Comparison of ENCODE assay signal across 8 mouse cellular contexts in the genomic region with DNA sequence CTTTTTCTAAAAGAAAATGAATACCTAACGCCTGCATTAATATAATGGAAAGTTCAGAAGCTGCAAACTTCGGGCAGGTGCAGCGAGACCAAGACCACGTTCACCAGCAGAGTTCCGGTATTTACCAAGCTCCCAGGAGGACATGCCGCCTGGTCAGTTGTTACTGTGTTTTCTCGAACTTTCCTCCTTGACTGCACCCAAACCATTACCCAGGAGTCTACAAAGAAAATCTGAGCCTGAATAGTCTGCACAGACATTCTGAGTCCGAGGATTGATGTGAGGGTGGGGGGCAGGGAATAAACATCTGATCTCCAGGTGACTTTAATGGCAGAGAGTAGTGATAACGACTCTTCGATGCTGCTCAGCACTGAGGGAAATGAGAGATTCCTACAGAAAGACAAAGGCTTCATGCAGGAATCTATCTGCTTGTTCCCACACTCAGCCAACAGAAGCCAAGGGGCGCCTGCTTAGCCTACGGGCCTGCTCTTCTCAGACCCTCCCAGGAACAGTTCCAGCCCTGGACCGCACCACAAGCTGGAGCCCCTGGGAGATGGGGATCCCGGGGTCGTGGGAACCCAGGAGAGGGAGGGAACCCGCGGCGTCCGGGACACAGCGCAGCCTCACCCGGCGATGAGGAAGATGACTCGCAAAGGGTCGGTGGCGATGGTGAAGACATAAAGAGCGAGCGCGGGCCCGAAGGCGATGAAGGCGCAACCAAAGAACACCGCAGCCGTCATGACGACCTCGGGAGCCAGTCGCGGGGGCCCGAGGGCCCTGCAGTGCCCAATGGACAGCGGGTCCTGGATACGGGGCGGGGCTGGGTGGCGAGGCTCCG. TPM values are rescaled to one million over a fixed set of nuclear protein-coding genes. Genes with fewer than 3 reads are reported as not detected.
A peak's percentile ranks its signal among the peaks of the same experiment; 100 is the strongest.
DNase-seq lines count a peak whose midpoint lies in the region; ATAC-seq and TF ChIP-seq lines count a peak whose summit lies in the region.

No protein-coding gene starts in this region.

- no peaks in the 10 kb centered on the region for H3K9me3 ChIP-seq in forebrain, embryonic 14.5 days (replicated peaks; ENCODE audit: control insufficient read depth, low read length)
- no peaks in the 10 kb centered on the region for H3K9me3 ChIP-seq in liver, embryonic 12.5 days (replicated peaks)

- no peak for TF ChIP-seq POLR2A in kidney, adult 2 months (IDR thresholded peaks at IDR 0.05; ENCODE audit: low read depth, low read length)

- WGBS in kidney, adult 2 months = 2% methylated on average over 43 of the region's 43 CpGs
- 2% methylated on average over 42 of the region's 43 CpGs for WGBS in forebrain, embryonic 14.5 days
- 3% methylated on average over 43 of the region's 43 CpGs for WGBS in liver, embryonic 12.5 days (ENCODE audit: insufficient replicate concordance)

- H3K4me2 ChIP-seq in forebrain, embryonic 14.5 days (ENCODE audit: low read length) = peak overlapping the region; percentile 63
- H3K4me2 ChIP-seq in liver, embryonic 12.5 days = peak overlapping the region; percentile 97

- ATAC-seq in forebrain, embryonic 14.5 days = peak; percentile 59; the same call in 1 of the 2 replicates
- ATAC-seq in liver, embryonic 12.5 days = no peak

- H3K36me3 ChIP-seq in kidney, adult 2 months (ENCODE audit: control insufficient read depth, insufficient read depth, low read length) = no peaks in the 10 kb centered on the region
- H3K36me3 ChIP-seq in forebrain, embryonic 14.5 days (ENCODE audit: control insufficient read depth, insufficient read depth, low read length) = peaks cover 6% of the 10 kb centered on the region
- no peaks in the 10 kb centered on the region for H3K36me3 ChIP-seq in liver, embryonic 12.5 days

- peak overlapping the region; percentile 62 for H3K27ac ChIP-seq in kidney, adult 2 months (ENCODE audit: insufficient read depth, low read depth, low read length)
- peak overlapping the region; percentile 82 for H3K27ac ChIP-seq in forebrain, embryonic 14.5 days (ENCODE audit: low read depth, low read length)
- H3K27ac ChIP-seq in liver, embryonic 12.5 days = peak overlapping the region; percentile 43

- peaks cover 2% of the 10 kb centered on the region; the same call in 1 of the 2 replicates for H3K4me1 ChIP-seq in kidney, adult 2 months (ENCODE audit: control insufficient read depth, insufficient read depth, low read length)
- H3K4me1 ChIP-seq in forebrain, embryonic 14.5 days (ENCODE audit: control insufficient read depth, insufficient read depth, low read length) = peaks cover 5% of the 10 kb centered on the region; the same call in 1 of the 2 replicates
- peaks cover 16% of the 10 kb centered on the region for H3K4me1 ChIP-seq in liver, embryonic 12.5 days

- H3K9ac ChIP-seq in forebrain, embryonic 14.5 days (ENCODE audit: low read length) = peak overlapping the region; percentile 89
- H3K9ac ChIP-seq in liver, embryonic 12.5 days = peak overlapping the region; percentile 69

- DNase-seq in kidney, adult 2 months = peak; percentile 24
- DNase-seq in kidney, adult 18-20 months = no peak
- peak; percentile 19 for DNase-seq in MN1 (ENCODE audit: low spot score)
- DNase-seq in forebrain, embryonic 14.5 days (ENCODE audit: low spot score) = peak; percentile 68
- no peak for DNase-seq in T-cell, adult 2 months (ENCODE audit: low spot score)
- no peak for DNase-seq in urinary bladder, adult 2 months (ENCODE audit: low spot score)
- no peak for DNase-seq in ovary, postnatal 10 days (ENCODE audit: low spot score)

- no peaks in the 10 kb centered on the region for H3K27me3 ChIP-seq in kidney, adult 2 months (replicated peaks; ENCODE audit: control insufficient read depth, insufficient read depth, low read length)
- no peaks in the 10 kb centered on the region for H3K27me3 ChIP-seq in forebrain, embryonic 14.5 days (replicated peaks; ENCODE audit: control insufficient read depth, insufficient read depth, low read length)
- H3K27me3 ChIP-seq in liver, embryonic 12.5 days (replicated peaks) = peaks cover 25% of the 10 kb centered on the region

- H3K4me3 ChIP-seq in kidney, adult 2 months (ENCODE audit: insufficient read depth, low read depth, low read length) = peak overlapping the region; percentile 80
- H3K4me3 ChIP-seq in forebrain, embryonic 14.5 days (ENCODE audit: low read depth, low read length) = peak overlapping the region; percentile 68
- peak overlapping the region; percentile 63 for H3K4me3 ChIP-seq in liver, embryonic 12.5 days

- no peak for TF ChIP-seq CTCF in kidney, adult 2 months (conservative IDR thresholded peaks at IDR 0.05; ENCODE audit: insufficient read depth, insufficient read length, low read depth, low read length)

RNA-seq across cellular contexts. Expression of a gene that starts 0.4 kb away (rescaled TPM):
- 5.4 and 6.5 TPM in 2 replicates for polyA plus RNA-seq in kidney, adult 2 months (2012; rRNA removed)
- polyA plus RNA-seq in forebrain, embryonic 14.5 days (2014; fragmentation: Nextera tagmentation; extraction: Ambion mirVana) = 30.2 and 33.0 TPM in 2 replicates
- 1.4 and 2.4 TPM in 2 replicates for polyA plus RNA-seq in liver, embryonic 12.5 days (2016; fragmentation: Nextera tagmentation; extraction: Ambion mirVana)
- polyA plus RNA-seq in urinary bladder, adult 2 months (2012; rRNA removed) = 8.2 and 8.8 TPM in 2 replicates

RNA-seq across cellular contexts. Expression of a gene that starts 2.0 kb away (rescaled TPM):
- 0.16 and 0.20 TPM in 2 replicates for polyA plus RNA-seq in kidney, adult 2 months (2012; rRNA removed)
- polyA plus RNA-seq in forebrain, embryonic 14.5 days (2014; fragmentation: Nextera tagmentation; extraction: Ambion mirVana) = 0.08 and 0.23 TPM in 2 replicates
- 0.07 and 0.15 TPM in 2 replicates for polyA plus RNA-seq in liver, embryonic 12.5 days (2016; fragmentation: Nextera tagmentation; extraction: Ambion mirVana)
- polyA plus RNA-seq in urinary bladder, adult 2 months (2012; rRNA removed) = 0.36 and 0.37 TPM in 2 replicates

RNA-seq across cellular contexts. Expression of a gene that starts 39.7 kb away (rescaled TPM):
- polyA plus RNA-seq in kidney, adult 2 months (2012; rRNA removed) = 22.9 and 29.4 TPM in 2 replicates
- polyA plus RNA-seq in forebrain, embryonic 14.5 days (2014; fragmentation: Nextera tagmentation; extraction: Ambion mirVana) = 2.2 and 2.8 TPM in 2 replicates
- polyA plus RNA-seq in liver, embryonic 12.5 days (2016; fragmentation: Nextera tagmentation; extraction: Ambion mirVana) = 0.87 and 1.3 TPM in 2 replicates
- polyA plus RNA-seq in urinary bladder, adult 2 months (2012; rRNA removed) = 3.7 and 5.0 TPM in 2 replicates

Comparison
In these comparisons a context has a peak if more than half of its experiments do, and no peak if none do; other contexts are left out.
1. DNase-seq: peak in kidney, adult 2 months (single experiment), MN1 (single experiment) and forebrain, embryonic 14.5 days (single experiment); none in kidney, adult 18-20 months (single experiment), T-cell, adult 2 months (single experiment), urinary bladder, adult 2 months (single experiment) and ovary, postnatal 10 days (single experiment).
2. Peak in every context shown above with its lines, with median percentiles within 50 percentile points of each other: H3K27ac ChIP-seq and H3K4me3 ChIP-seq.